Mouse (Mus musculus) heart, adult 2 months (tissue): ENCODE data around the gene Armh4. TPM values are rescaled to one million over a fixed set of nuclear protein-coding genes. Genes with fewer than 3 reads are reported as not detected.

Experiments
- DNase-seq, 2 experiments: peaks; one replicate each; pipeline ENCODE4 v3.0.0; 2021
- H3K27ac ChIP-seq: fragments of 200-600 bp; 2 replicates; pipeline ENCODE4 v1.8.1; 2022
- H3K27me3 ChIP-seq: fragments of 200-500 bp; 2 replicates; pipeline ENCODE4 v1.6.1; 2012; ENCODE audit warnings: mild to moderate bottlenecking, low read length, inconsistent platforms, mixed read lengths; ENCODE audit not compliant: control insufficient read depth, insufficient read depth
- H3K36me3 ChIP-seq: fragments of 200-500 bp; 2 replicates; pipeline ENCODE4 v1.6.1; 2012; ENCODE audit warnings: low read length, inconsistent platforms; ENCODE audit not compliant: control insufficient read depth, insufficient read depth
- H3K4me1 ChIP-seq: fragments of 200-500 bp; 2 replicates; pipeline ENCODE4 v1.6.1; 2011; ENCODE audit warnings: low read length; ENCODE audit not compliant: control insufficient read depth, insufficient read depth
- H3K4me3 ChIP-seq: fragments of 200-600 bp; 2 replicates; pipeline ENCODE4 v1.8.1; 2022
- H3K79me2 ChIP-seq: fragments of 200-500 bp; replicated peaks from 2 replicates; pipeline ENCODE4 v1.6.1; 2012; ENCODE audit warnings: mild to moderate bottlenecking, inconsistent platforms, low read length, moderate library complexity, mixed read lengths; ENCODE audit not compliant: control insufficient read depth, insufficient read depth
- H3K9ac ChIP-seq: fragments of 200-500 bp; 2 replicates; pipeline ENCODE4 v1.6.1; 2012; ENCODE audit warnings: low read depth, mild to moderate bottlenecking, control low read depth, inconsistent platforms, low read length, mixed read lengths
- CTCF ChIP-seq: fragments of 200-600 bp; IDR thresholded peaks from 2 replicates; pipeline ENCODE4 v1.8.1; 2022; ENCODE audit warnings: antibody characterized with exemption, mild to moderate bottlenecking, moderate library complexity
- EP300 ChIP-seq: fragments of 200-500 bp; IDR thresholded peaks from 2 replicates; pipeline ENCODE4 v1.6.1; 2011; ENCODE audit warnings: low read depth, low read length, control low read depth; ENCODE audit not compliant: insufficient read depth
- POLR2A ChIP-seq: fragments of 200-500 bp; IDR thresholded peaks from 2 replicates; pipeline ENCODE4 v1.6.1; 2011; ENCODE audit warnings: mild to moderate bottlenecking, low read depth, low read length, control low read depth; ENCODE audit not compliant: insufficient read depth
- WGBS: fragments of 180-500 bp; shearing (Covaris S2); methylation state at CpG from one replicate; pipeline ENCODE4 v1.1.7; 2018; 5-methylcytosine and 5-hydroxymethylcytosine counted together
- intact Hi-C: fragments of 180-260 bp; cut with DNase I; formaldehyde crosslinking; loops from one replicate; pipeline ENCODE4 v1.15.1; 2025
- polyA plus RNA-seq: library from polyadenylated mRNA; depleted of rRNA; stranded (reverse); fragments of >200 nt; gene quantifications from 2 replicates; pipeline ENCODE4 v1.2.3, GENCODE M21; 2012
- total RNA-seq, 2 experiments: library from RNA; stranded (reverse); gene quantifications; 2 replicates each; pipeline ENCODE4 v1.2.3; 2021

Gene Armh4
- total and polyA plus RNA-seq, 3 experiments, result 4.1 to 10.3 (median 9.0) TPM

DNA sequence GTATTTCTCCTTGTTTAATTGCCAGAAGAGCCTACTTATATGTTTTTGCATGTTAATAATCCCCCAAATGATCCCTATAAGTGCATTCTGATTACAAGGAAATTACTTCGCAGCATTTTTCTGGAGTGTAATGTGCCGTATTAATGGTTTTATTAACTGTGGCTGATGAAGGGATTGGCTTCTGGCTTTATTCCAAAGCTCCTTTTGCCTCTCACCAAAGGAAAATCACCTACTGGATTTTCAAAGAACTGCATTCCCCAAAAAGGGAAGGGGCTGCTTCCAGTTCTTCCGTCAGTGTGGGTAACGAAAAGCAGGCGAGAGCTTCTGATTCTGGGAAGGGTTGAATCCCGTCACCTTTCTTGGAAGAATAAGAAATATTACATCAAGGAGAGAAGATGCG lies 43.9 kb downstream of the Armh4 start:
- H3K9ac ChIP-seq, result no peak overlapping the region
- no peaks in the 10 kb centered on the region for H3K79me2 ChIP-seq
- H3K4me1 ChIP-seq, result no peaks in the 10 kb centered on the region
- H3K36me3 ChIP-seq, result no peaks in the 10 kb centered on the region
- WGBS, result 62% methylated on average over 7 of the region's 7 CpGs
- no peak for TF ChIP-seq CTCF
- TF ChIP-seq POLR2A, result no peak
- TF ChIP-seq EP300, result no peak
- no peak overlapping the region for H3K4me3 ChIP-seq
- no peaks in the 10 kb centered on the region for H3K27me3 ChIP-seq
- no peak overlapping the region for H3K27ac ChIP-seq
- intact Hi-C loops, result loop anchor here (10.0 kb wide), 1 partner anchor 585 kb away; no protein-coding TSS in a partner anchor
- no peak for DNase-seq

GRCm38 (mm10) chr14:49738441-49739088 lies 44.6 kb downstream of the Armh4 start:
- no peaks in the 10 kb centered on the region for H3K36me3 ChIP-seq
- no peaks in the 10 kb centered on the region for H3K27me3 ChIP-seq
- no peak for DNase-seq
- no peaks in the 10 kb centered on the region for H3K4me1 ChIP-seq
- no peak overlapping the region for H3K9ac ChIP-seq
- H3K4me3 ChIP-seq, result no peak overlapping the region
- no peak overlapping the region for H3K27ac ChIP-seq
- no peak for TF ChIP-seq EP300
- no peak for TF ChIP-seq CTCF
- no peak for TF ChIP-seq POLR2A
- no peaks in the 10 kb centered on the region for H3K79me2 ChIP-seq
- intact Hi-C loops, result loop anchor here (10.0 kb wide), 1 partner anchor 584 kb away; no protein-coding TSS in a partner anchor
- 52% methylated on average over 2 of the region's 2 CpGs for WGBS

GRCm38 (mm10) chr14:49733950-49734349 lies 49.2 kb downstream of the Armh4 start:
- H3K9ac ChIP-seq, result no peak overlapping the region
- no peak overlapping the region for H3K4me3 ChIP-seq
- no peak for DNase-seq
- intact Hi-C loops, result loop anchor here (1.0 to 10.0 kb wide), 4 partner anchors 192 to 579 kb away; no protein-coding TSS in a partner anchor
- TF ChIP-seq EP300 (no peak), POLR2A (no peak), CTCF (peak; percentile 78)
- no peaks in the 10 kb centered on the region for H3K27me3 ChIP-seq
- no peak overlapping the region for H3K27ac ChIP-seq
- no peaks in the 10 kb centered on the region for H3K79me2 ChIP-seq
- H3K4me1 ChIP-seq, result no peaks in the 10 kb centered on the region
- H3K36me3 ChIP-seq, result no peaks in the 10 kb centered on the region

DNA sequence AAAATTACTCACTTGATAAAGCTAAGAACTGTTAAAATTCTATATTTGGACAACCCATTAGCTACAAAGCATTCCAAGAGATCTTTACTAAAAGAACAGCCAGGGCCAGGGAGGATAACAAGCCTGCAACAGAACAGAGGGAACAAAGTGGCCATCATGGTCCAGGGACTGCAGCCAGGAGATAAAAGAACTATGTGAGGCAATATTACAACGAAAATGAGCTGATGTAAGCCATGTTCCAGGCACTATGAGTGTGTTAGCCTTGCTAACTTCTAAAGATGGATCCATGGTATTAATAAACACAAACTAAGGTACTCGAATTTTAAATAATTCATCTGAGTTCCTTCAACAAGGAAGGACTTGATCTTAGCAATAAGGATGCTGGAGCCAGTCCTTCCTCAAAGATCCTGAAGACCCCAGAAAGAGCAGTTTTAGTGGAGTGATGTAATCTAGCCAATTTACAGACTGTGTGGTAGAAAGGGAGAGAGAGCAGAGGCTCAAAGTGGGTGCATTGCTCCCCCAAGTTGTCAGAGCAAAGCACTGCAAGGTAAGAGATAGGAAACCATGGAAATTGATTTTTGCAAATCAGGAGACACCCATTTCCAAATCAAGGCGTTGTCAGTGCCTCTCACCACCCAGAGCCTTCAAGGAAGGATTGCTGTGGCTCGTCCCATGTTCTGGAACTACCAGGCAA lies 59.7 kb downstream of the Armh4 start:
- Histone ChIP-seq H3K4me1 (no peaks in the 10 kb centered on the region; the same call in 1 of the 2 replicates), H3K36me3 (no peaks in the 10 kb centered on the region), H3K27ac (no peak overlapping the region; the same call in 1 of the 2 replicates), H3K4me3 (no peak overlapping the region), H3K27me3 (no peaks in the 10 kb centered on the region), H3K79me2 (no peaks in the 10 kb centered on the region), H3K9ac (no peak overlapping the region)
- TF ChIP-seq POLR2A (no peak), CTCF (peak; percentile 69)
- peak in 1 of 2 experiments; percentile 41 for DNase-seq
- 29% methylated on average over 4 of the region's 4 CpGs for WGBS
- intact Hi-C loops, result no loop called here

- intact Hi-C loops, result no loop called here
- no peaks in the 10 kb centered on the region for H3K27me3 ChIP-seq
- DNase-seq, result no peak
- H3K4me3 ChIP-seq, result no peak overlapping the region
- no peaks in the 10 kb centered on the region; the same call in 1 of the 2 replicates for H3K4me1 ChIP-seq
- no peak overlapping the region for H3K27ac ChIP-seq
- WGBS, result 39% methylated on average over 3 of the region's 3 CpGs
- TF ChIP-seq POLR2A (no peak), EP300 (no peak), CTCF (no peak)
- no peak overlapping the region for H3K9ac ChIP-seq
- H3K36me3 ChIP-seq, result no peaks in the 10 kb centered on the region
- no peaks in the 10 kb centered on the region for H3K79me2 ChIP-seq
Measured at GRCm38 (mm10) chr14:49722782-49723181, 60.4 kb downstream of the Armh4 start.

GRCm38 (mm10) chr14:49721281-49721680 lies 61.9 kb downstream of the Armh4 start:
- Histone ChIP-seq H3K27ac (no peak overlapping the region), H3K4me1 (no peaks in the 10 kb centered on the region; the same call in 1 of the 2 replicates), H3K36me3 (no peaks in the 10 kb centered on the region), H3K4me3 (no peak overlapping the region), H3K79me2 (no peaks in the 10 kb centered on the region), H3K27me3 (no peaks in the 10 kb centered on the region), H3K9ac (no peak overlapping the region)
- TF ChIP-seq EP300 (no peak), CTCF (no peak), POLR2A (no peak)
- intact Hi-C loops, result no loop called here
- WGBS, result 61% methylated on average over 1 of the region's 1 CpGs
- DNase-seq, result no peak
